Mouse (Mus musculus): ENCODE measurements around the gene Hacd2. TPM values are rescaled to one million over a fixed set of nuclear protein-coding genes. Genes with fewer than 3 reads are reported as not detected.

Gene Hacd2
- polyA plus RNA-seq, 1 experiment = 15.4 TPM

GRCm38 (mm10) chr16:35033241-35033640, 11.0 kb downstream of the Hacd2 start:
- 79% methylated on average over 3 of the region's 3 CpGs for WGBS
- Histone ChIP-seq H3K4me1 (replicated peaks; ENCODE audit: control insufficient read depth, insufficient read depth, low read length) (no peaks in the 10 kb centered on the region), H3K27ac (ENCODE audit: control insufficient read depth, insufficient read depth, low read length) (no peak overlapping the region), H3K27me3 (ENCODE audit: control insufficient read depth, insufficient read depth, low read length) (no peaks in the 10 kb centered on the region), H3K36me3 (ENCODE audit: control insufficient read depth, insufficient read depth, low read length) (no peaks in the 10 kb centered on the region), H3K4me3 (ENCODE audit: control insufficient read depth, insufficient read depth, low read length) (no peak overlapping the region)
- no peak for DNase-seq
- no peak for TF ChIP-seq CTCF (IDR thresholded peaks at IDR 0.05; ENCODE audit: borderline replicate concordance, control insufficient read depth, extremely low read depth, insufficient read depth, low read length, poor library complexity)
- TF ChIP-seq POLR2A (IDR thresholded peaks at IDR 0.05; ENCODE audit: control insufficient read depth, extremely low read depth, insufficient read depth, low read length, poor library complexity) = no peak

GRCm38 (mm10) chr16:35033809-35034577, 11.8 kb downstream of the Hacd2 start:
- TF ChIP-seq POLR2A (IDR thresholded peaks at IDR 0.05; ENCODE audit: control insufficient read depth, extremely low read depth, insufficient read depth, low read length, poor library complexity) (no peak), CTCF (IDR thresholded peaks at IDR 0.05; ENCODE audit: borderline replicate concordance, control insufficient read depth, extremely low read depth, insufficient read depth, low read length, poor library complexity) (no peak)
- no peak overlapping the region for H3K27ac ChIP-seq (ENCODE audit: control insufficient read depth, insufficient read depth, low read length)
- H3K27me3 ChIP-seq (ENCODE audit: control insufficient read depth, insufficient read depth, low read length) = no peaks in the 10 kb centered on the region
- no peaks in the 10 kb centered on the region for H3K36me3 ChIP-seq (ENCODE audit: control insufficient read depth, insufficient read depth, low read length)
- H3K4me1 ChIP-seq (replicated peaks; ENCODE audit: control insufficient read depth, insufficient read depth, low read length) = no peaks in the 10 kb centered on the region
- WGBS = 56% methylated on average over 8 of the region's 8 CpGs
- DNase-seq = no peak
- H3K4me3 ChIP-seq (ENCODE audit: control insufficient read depth, insufficient read depth, low read length) = no peak overlapping the region

GRCm38 (mm10) chr16:35034971-35035370, 12.7 kb downstream of the Hacd2 start:
- Histone ChIP-seq H3K4me1 (replicated peaks; ENCODE audit: control insufficient read depth, insufficient read depth, low read length) (no peaks in the 10 kb centered on the region), H3K27me3 (ENCODE audit: control insufficient read depth, insufficient read depth, low read length) (no peaks in the 10 kb centered on the region), H3K27ac (ENCODE audit: control insufficient read depth, insufficient read depth, low read length) (no peak overlapping the region), H3K36me3 (ENCODE audit: control insufficient read depth, insufficient read depth, low read length) (no peaks in the 10 kb centered on the region), H3K4me3 (ENCODE audit: control insufficient read depth, insufficient read depth, low read length) (no peak overlapping the region)
- TF ChIP-seq CTCF (IDR thresholded peaks at IDR 0.05; ENCODE audit: borderline replicate concordance, control insufficient read depth, extremely low read depth, insufficient read depth, low read length, poor library complexity) = no peak
- no peak for TF ChIP-seq POLR2A (IDR thresholded peaks at IDR 0.05; ENCODE audit: control insufficient read depth, extremely low read depth, insufficient read depth, low read length, poor library complexity)
- WGBS = 92% methylated on average over 5 of the region's 5 CpGs
- DNase-seq = no peak

- WGBS = 86% methylated on average over 5 of the region's 5 CpGs
- Histone ChIP-seq H3K27me3 (ENCODE audit: control insufficient read depth, insufficient read depth, low read length) (no peaks in the 10 kb centered on the region), H3K4me1 (replicated peaks; ENCODE audit: control insufficient read depth, insufficient read depth, low read length) (no peaks in the 10 kb centered on the region), H3K27ac (ENCODE audit: control insufficient read depth, insufficient read depth, low read length) (no peak overlapping the region), H3K4me3 (ENCODE audit: control insufficient read depth, insufficient read depth, low read length) (no peak overlapping the region), H3K36me3 (ENCODE audit: control insufficient read depth, insufficient read depth, low read length) (no peaks in the 10 kb centered on the region)
- no peak for TF ChIP-seq POLR2A (IDR thresholded peaks at IDR 0.05; ENCODE audit: control insufficient read depth, extremely low read depth, insufficient read depth, low read length, poor library complexity)
- no peak for TF ChIP-seq CTCF (IDR thresholded peaks at IDR 0.05; ENCODE audit: borderline replicate concordance, control insufficient read depth, extremely low read depth, insufficient read depth, low read length, poor library complexity)
- no peak for DNase-seq
These were observed 14.5 kb downstream of the Hacd2 start for GRCm38 (mm10) chr16:35036754-35037153.

- Histone ChIP-seq H3K27me3 (ENCODE audit: control insufficient read depth, insufficient read depth, low read length) (no peaks in the 10 kb centered on the region), H3K27ac (ENCODE audit: control insufficient read depth, insufficient read depth, low read length) (no peak overlapping the region), H3K36me3 (ENCODE audit: control insufficient read depth, insufficient read depth, low read length) (no peaks in the 10 kb centered on the region), H3K4me1 (replicated peaks; ENCODE audit: control insufficient read depth, insufficient read depth, low read length) (no peaks in the 10 kb centered on the region), H3K4me3 (ENCODE audit: control insufficient read depth, insufficient read depth, low read length) (no peak overlapping the region)
- DNase-seq = no peak
- WGBS = 69% methylated on average over 4 of the region's 4 CpGs
- TF ChIP-seq CTCF (IDR thresholded peaks at IDR 0.05; ENCODE audit: borderline replicate concordance, control insufficient read depth, extremely low read depth, insufficient read depth, low read length, poor library complexity) (no peak), POLR2A (IDR thresholded peaks at IDR 0.05; ENCODE audit: control insufficient read depth, extremely low read depth, insufficient read depth, low read length, poor library complexity) (no peak)
These were observed 16.3 kb downstream of the Hacd2 start for GRCm38 (mm10) chr16:35038343-35039057.

GRCm38 (mm10) chr16:35040154-35040553, 17.9 kb downstream of the Hacd2 start:
- Histone ChIP-seq H3K4me1 (replicated peaks; ENCODE audit: control insufficient read depth, insufficient read depth, low read length) (no peaks in the 10 kb centered on the region), H3K27me3 (ENCODE audit: control insufficient read depth, insufficient read depth, low read length) (no peaks in the 10 kb centered on the region), H3K27ac (ENCODE audit: control insufficient read depth, insufficient read depth, low read length) (no peak overlapping the region), H3K36me3 (ENCODE audit: control insufficient read depth, insufficient read depth, low read length) (no peaks in the 10 kb centered on the region), H3K4me3 (ENCODE audit: control insufficient read depth, insufficient read depth, low read length) (no peak overlapping the region)
- 96% methylated on average over 1 of the region's 1 CpGs for WGBS
- DNase-seq = no peak
- TF ChIP-seq POLR2A (IDR thresholded peaks at IDR 0.05; ENCODE audit: control insufficient read depth, extremely low read depth, insufficient read depth, low read length, poor library complexity) (no peak), CTCF (IDR thresholded peaks at IDR 0.05; ENCODE audit: borderline replicate concordance, control insufficient read depth, extremely low read depth, insufficient read depth, low read length, poor library complexity) (no peak)

Measured in thymus, adult 2 months (tissue).